Comparison of ENCODE assay signal across 9 mouse cellular contexts in genomic region chr2:158194945-158195640, GRCm38 (mm10). TPM values are rescaled to one million over a fixed set of nuclear protein-coding genes. Genes with fewer than 3 reads are reported as not detected.
A peak's percentile ranks its signal among the peaks of the same experiment; 100 is the strongest.
DNase-seq lines count a peak whose midpoint lies in the region; ATAC-seq lines count a peak whose summit lies in the region.
"Had no signal": no experiment of that assay in that cellular context is flagged by ENCODE, and none has a peak within 500 bp of the region (broad histone marks: within the 10 kb centered on the region; RNA-seq: fewer than 3 reads in every experiment).

No protein-coding gene starts in this region.

- no peaks in the 10 kb centered on the region for H3K27me3 ChIP-seq in embryonic facial prominence, embryonic 11.5 days (ENCODE audit: control insufficient read depth, insufficient read depth, low read length)
- H3K27me3 ChIP-seq in hindbrain, embryonic 14.5 days (ENCODE audit: control insufficient read depth, insufficient read depth, low read length): no peaks in the 10 kb centered on the region

- no peaks in the 10 kb centered on the region for H3K9me3 ChIP-seq in embryonic facial prominence, embryonic 11.5 days (replicated peaks; ENCODE audit: control insufficient read depth, low read length)
- no peaks in the 10 kb centered on the region for H3K9me3 ChIP-seq in hindbrain, embryonic 14.5 days (ENCODE audit: control insufficient read depth, low read length)
- H3K9me3 ChIP-seq: heart, embryonic 13.5 days had no signal

- no peak for ATAC-seq in CD4-positive, CD25-positive, alpha-beta regulatory T cell, adult 4 months
- ATAC-seq in embryonic facial prominence, embryonic 11.5 days (replicated peaks; ENCODE audit: insufficient number of reproducible peaks, low FRiP score, low TSS enrichment, low read depth): no peak
- no peak for ATAC-seq in hindbrain, embryonic 14.5 days (ENCODE audit: low FRiP score)

- H3K27ac ChIP-seq in embryonic facial prominence, embryonic 11.5 days (replicated peaks; ENCODE audit: low read depth, low read length): no peak overlapping the region
- peak overlapping the region; percentile 21; the same call in 1 of the 2 replicates for H3K27ac ChIP-seq in hindbrain, embryonic 14.5 days
- H3K27ac ChIP-seq: heart, embryonic 13.5 days had no signal

- no peaks in the 10 kb centered on the region for H3K4me1 ChIP-seq in embryonic facial prominence, embryonic 11.5 days (ENCODE audit: control insufficient read depth, insufficient read depth, low read length)
- peaks cover 25% of the 10 kb centered on the region for H3K4me1 ChIP-seq in hindbrain, embryonic 14.5 days (replicated peaks; ENCODE audit: control insufficient read depth, insufficient read depth, low read length)

- no peak overlapping the region for H3K4me3 ChIP-seq in embryonic facial prominence, embryonic 11.5 days (ENCODE audit: low read depth, low read length)
- no peak overlapping the region for H3K4me3 ChIP-seq in hindbrain, embryonic 14.5 days (replicated peaks; ENCODE audit: low read length)
- H3K4me3 ChIP-seq: heart, embryonic 13.5 days had no signal

- no peak overlapping the region for H3K9ac ChIP-seq in embryonic facial prominence, embryonic 11.5 days (replicated peaks; ENCODE audit: low read length)
- H3K9ac ChIP-seq in hindbrain, embryonic 14.5 days: no peak overlapping the region
- H3K9ac ChIP-seq: heart, embryonic 13.5 days had no signal

- H3K36me3 ChIP-seq in embryonic facial prominence, embryonic 11.5 days (replicated peaks; ENCODE audit: control insufficient read depth, insufficient read depth, low read depth, low read length): no peaks in the 10 kb centered on the region
- no peaks in the 10 kb centered on the region for H3K36me3 ChIP-seq in hindbrain, embryonic 14.5 days (replicated peaks; ENCODE audit: control insufficient read depth, insufficient read depth)
- H3K36me3 ChIP-seq: heart, embryonic 13.5 days had no signal

- no peak overlapping the region for H3K4me2 ChIP-seq in embryonic facial prominence, embryonic 11.5 days (ENCODE audit: low read depth, low read length)
- no peak overlapping the region for H3K4me2 ChIP-seq in hindbrain, embryonic 14.5 days (replicated peaks)
- H3K4me2 ChIP-seq: heart, embryonic 13.5 days had no signal

- peak; percentile 75 for DNase-seq in CD4-positive, CD25-positive, alpha-beta regulatory T cell, adult 2 months (ENCODE audit: low read depth, low spot score)
- DNase-seq in right cerebral cortex, adult 18-20 months: peak; percentile 47
- no peak for DNase-seq in right cerebral cortex, postnatal 36 days (ENCODE audit: low spot score in 2 of 2)
- DNase-seq in embryonic facial prominence, embryonic 11.5 days (ENCODE audit: low spot score): peak; percentile 71
- DNase-seq in hindbrain, embryonic 14.5 days (ENCODE audit: low spot score): peak; percentile 81
- peak; percentile 61 for DNase-seq in lung, postnatal 14 days
- DNase-seq in retina, postnatal 1 day: peak; percentile 89

- WGBS in embryonic facial prominence, embryonic 11.5 days: 22% methylated on average over 10 of the region's 10 CpGs
- WGBS in hindbrain, embryonic 14.5 days: 16% methylated on average over 10 of the region's 10 CpGs

RNA-seq across cellular contexts. Expression of gene D630003M21Rik, which starts 33.9 kb away (rescaled TPM):
- not detected for polyA plus RNA-seq in CD4-positive, CD25-positive, alpha-beta regulatory T cell, adult 4 months (2017; shearing (Covaris generic))
- polyA plus RNA-seq in embryonic facial prominence, embryonic 11.5 days (2014; fragmentation: Nextera tagmentation; extraction: Ambion mirVana): 1.00 and 1.4 TPM in 2 replicates
- 1.6 and 1.7 TPM in 2 replicates for polyA plus RNA-seq in hindbrain, embryonic 14.5 days (2014; fragmentation: Nextera tagmentation; extraction: Ambion mirVana)

RNA-seq across cellular contexts. Expression of gene Tgm2, which starts 48.9 kb away (rescaled TPM):
- 1 to 10 TPM; 3.1 to 4.4 TPM for polyA plus RNA-seq in CD4-positive, CD25-positive, alpha-beta regulatory T cell, adult 4 months (2017; shearing (Covaris generic))
- 2.2 and 4.3 TPM in 2 replicates for polyA plus RNA-seq in embryonic facial prominence, embryonic 11.5 days (2014; fragmentation: Nextera tagmentation; extraction: Ambion mirVana)
- 5.5 and 6.1 TPM in 2 replicates for polyA plus RNA-seq in hindbrain, embryonic 14.5 days (2014; fragmentation: Nextera tagmentation; extraction: Ambion mirVana)

Comparison
In these comparisons a context has a peak if more than half of its experiments do, and no peak if none do; other contexts are left out.
1. DNase-seq: peak in CD4-positive, CD25-positive, alpha-beta regulatory T cell, adult 2 months (single experiment), right cerebral cortex, adult 18-20 months (single experiment), embryonic facial prominence, embryonic 11.5 days (single experiment), hindbrain, embryonic 14.5 days (single experiment), lung, postnatal 14 days (single experiment) and retina, postnatal 1 day (single experiment); none in right cerebral cortex, postnatal 36 days (0 of 2).